Mouse (Mus musculus): ENCODE results near the gene Gabra2. TPM values are rescaled to one million over a fixed set of nuclear protein-coding genes. Genes with fewer than 3 reads are reported as not detected.

The Gabra2 gene
- polyA plus RNA-seq, 1 experiment from 2014 or later, result 0.69 TPM

DNA sequence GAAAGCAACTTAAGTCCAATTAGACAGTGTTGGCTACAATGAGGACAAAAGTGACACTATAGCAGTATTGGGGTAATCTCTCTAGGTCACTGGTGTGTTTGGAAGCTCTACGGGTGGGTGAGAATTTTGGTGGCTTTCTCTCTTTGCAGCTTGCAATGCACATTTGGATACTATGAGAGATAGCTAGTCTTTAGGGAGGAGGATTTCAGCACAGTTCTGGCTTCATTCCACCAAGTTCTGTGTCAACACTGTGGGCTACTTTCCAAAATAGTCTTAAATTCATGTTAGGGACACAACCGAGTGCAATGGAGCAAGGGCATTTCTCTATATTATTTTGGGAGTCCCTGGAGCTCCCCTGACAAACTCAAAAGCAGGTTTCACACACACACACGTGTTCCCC, 58.3 kb downstream of the Gabra2 start:
- ATAC-seq, result no peak
- Histone ChIP-seq H3K36me3 (ENCODE audit: control insufficient read depth, insufficient read depth) (no peaks in the 10 kb centered on the region), H3K27me3 (replicated peaks; ENCODE audit: control insufficient read depth, insufficient read depth, low read length) (no peaks in the 10 kb centered on the region), H3K9me3 (ENCODE audit: control insufficient read depth) (0 out of 2 replicates have a peak, but pooled peaks cover 2% of the 10 kb centered on the region), H3K4me1 (replicated peaks; ENCODE audit: control insufficient read depth, insufficient read depth, low read length) (no peaks in the 10 kb centered on the region), H3K4me2 (replicated peaks; ENCODE audit: low read depth) (no peak overlapping the region), H3K9ac (ENCODE audit: low read depth, low read length) (no peak overlapping the region), H3K4me3 (ENCODE audit: low read depth, low read length) (no peak overlapping the region), H3K27ac (ENCODE audit: low read depth, low read length) (no peak overlapping the region)
- WGBS, result 71% methylated on average over 3 of the region's 3 CpGs
- no peak for TF ChIP-seq CTCF (IDR thresholded peaks at IDR 0.05; ENCODE audit: low read depth)

- Histone ChIP-seq H3K9ac (ENCODE audit: low read depth, low read length) (no peak overlapping the region), H3K27ac (ENCODE audit: low read depth, low read length) (no peak overlapping the region), H3K9me3 (ENCODE audit: control insufficient read depth) (no peaks in the 10 kb centered on the region), H3K36me3 (ENCODE audit: control insufficient read depth, insufficient read depth) (no peaks in the 10 kb centered on the region), H3K4me1 (replicated peaks; ENCODE audit: control insufficient read depth, insufficient read depth, low read length) (no peaks in the 10 kb centered on the region), H3K4me3 (ENCODE audit: low read depth, low read length) (no peak overlapping the region), H3K4me2 (replicated peaks; ENCODE audit: low read depth) (no peak overlapping the region), H3K27me3 (replicated peaks; ENCODE audit: control insufficient read depth, insufficient read depth, low read length) (no peaks in the 10 kb centered on the region)
- TF ChIP-seq CTCF (IDR thresholded peaks at IDR 0.05; ENCODE audit: low read depth), result no peak
- WGBS, result 75% methylated on average over 4 of the region's 4 CpGs
- ATAC-seq, result no peak
These were observed 69.7 kb downstream of the Gabra2 start for GRCm38 (mm10) chr5:71025956-71026355.

- Histone ChIP-seq H3K9me3 (ENCODE audit: control insufficient read depth) (no peaks in the 10 kb centered on the region), H3K4me3 (ENCODE audit: low read depth, low read length) (no peak overlapping the region), H3K36me3 (ENCODE audit: control insufficient read depth, insufficient read depth) (no peaks in the 10 kb centered on the region), H3K27me3 (replicated peaks; ENCODE audit: control insufficient read depth, insufficient read depth, low read length) (no peaks in the 10 kb centered on the region), H3K9ac (ENCODE audit: low read depth, low read length) (no peak overlapping the region), H3K4me2 (replicated peaks; ENCODE audit: low read depth) (no peak overlapping the region), H3K4me1 (replicated peaks; ENCODE audit: control insufficient read depth, insufficient read depth, low read length) (no peaks in the 10 kb centered on the region), H3K27ac (ENCODE audit: low read depth, low read length) (no peak overlapping the region)
- TF ChIP-seq CTCF (IDR thresholded peaks at IDR 0.05; ENCODE audit: low read depth), result no peak
- ATAC-seq, result no peak
- WGBS, result 80% methylated on average over 2 of the region's 2 CpGs
These were observed 83.9 kb downstream of the Gabra2 start for GRCm38 (mm10) chr5:71011751-71012150.

- no peak overlapping the region for H3K4me3 ChIP-seq (ENCODE audit: low read depth, low read length)
- no peak for ATAC-seq
These were observed 84.4 kb downstream of the Gabra2 start for GRCm38 (mm10) chr5:71011271-71011670.

DNA sequence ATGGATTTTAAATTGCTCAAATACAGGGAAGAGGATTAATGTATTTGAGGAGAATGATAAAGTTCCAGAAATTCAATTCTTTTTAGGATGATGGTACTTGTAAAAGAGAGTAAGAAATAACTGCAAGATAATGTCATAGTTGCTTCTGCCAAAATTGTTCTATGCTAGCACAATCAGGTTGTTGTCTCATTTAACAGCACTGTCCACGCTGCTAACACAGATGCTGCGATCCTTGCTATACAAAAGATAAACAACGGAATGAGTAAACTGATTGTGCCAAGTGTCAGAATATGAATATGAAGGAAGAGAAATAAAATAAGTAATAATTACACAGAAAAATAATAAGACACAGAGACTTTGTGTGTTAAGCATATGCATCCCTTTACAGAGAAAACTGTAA, 84.9 kb downstream of the Gabra2 start:
- Histone ChIP-seq H3K9me3 (ENCODE audit: control insufficient read depth) (no peaks in the 10 kb centered on the region), H3K27me3 (replicated peaks; ENCODE audit: control insufficient read depth, insufficient read depth, low read length) (no peaks in the 10 kb centered on the region), H3K4me3 (ENCODE audit: low read depth, low read length) (no peak overlapping the region), H3K9ac (ENCODE audit: low read depth, low read length) (no peak overlapping the region), H3K27ac (ENCODE audit: low read depth, low read length) (no peak overlapping the region), H3K4me2 (replicated peaks; ENCODE audit: low read depth) (no peak overlapping the region), H3K36me3 (ENCODE audit: control insufficient read depth, insufficient read depth) (no peaks in the 10 kb centered on the region), H3K4me1 (replicated peaks; ENCODE audit: control insufficient read depth, insufficient read depth, low read length) (no peaks in the 10 kb centered on the region)
- WGBS, result 78% methylated on average over 3 of the region's 3 CpGs
- ATAC-seq, result no peak
- no peak for TF ChIP-seq CTCF (IDR thresholded peaks at IDR 0.05; ENCODE audit: low read depth)

More at GRCm38 (mm10) chr5:71011271-71011670, 84.4 kb downstream of the Gabra2 start:
- Histone ChIP-seq H3K4me1 (replicated peaks; ENCODE audit: control insufficient read depth, insufficient read depth, low read length) (no peaks in the 10 kb centered on the region), H3K27ac (ENCODE audit: low read depth, low read length) (no peak overlapping the region), H3K36me3 (ENCODE audit: control insufficient read depth, insufficient read depth) (no peaks in the 10 kb centered on the region), H3K4me2 (replicated peaks; ENCODE audit: low read depth) (no peak overlapping the region), H3K27me3 (replicated peaks; ENCODE audit: control insufficient read depth, insufficient read depth, low read length) (no peaks in the 10 kb centered on the region), H3K9ac (ENCODE audit: low read depth, low read length) (no peak overlapping the region), H3K9me3 (ENCODE audit: control insufficient read depth) (no peaks in the 10 kb centered on the region)
- no peak for TF ChIP-seq CTCF (IDR thresholded peaks at IDR 0.05; ENCODE audit: low read depth)
- 58% methylated on average over 2 of the region's 2 CpGs for WGBS

- Histone ChIP-seq H3K4me3 (ENCODE audit: low read depth, low read length) (no peak overlapping the region), H3K27me3 (replicated peaks; ENCODE audit: control insufficient read depth, insufficient read depth, low read length) (no peaks in the 10 kb centered on the region), H3K9me3 (ENCODE audit: control insufficient read depth) (no peaks in the 10 kb centered on the region), H3K4me1 (replicated peaks; ENCODE audit: control insufficient read depth, insufficient read depth, low read length) (no peaks in the 10 kb centered on the region), H3K9ac (ENCODE audit: low read depth, low read length) (no peak overlapping the region), H3K27ac (ENCODE audit: low read depth, low read length) (no peak overlapping the region), H3K36me3 (ENCODE audit: control insufficient read depth, insufficient read depth) (no peaks in the 10 kb centered on the region), H3K4me2 (replicated peaks; ENCODE audit: low read depth) (no peak overlapping the region)
- no peak for TF ChIP-seq CTCF (IDR thresholded peaks at IDR 0.05; ENCODE audit: low read depth)
- 77% methylated on average over 13 of the region's 13 CpGs for WGBS
- no peak for ATAC-seq
These were observed 99.9 kb downstream of the Gabra2 start for GRCm38 (mm10) chr5:70995617-70996325.

Measured in intestine, postnatal 0 days (tissue).